Mouse (Mus musculus) testis, adult 2 months (tissue): ENCODE results near the gene Pcgf1.

Experiments
- CTCF ChIP-seq: fragments of 200-500 bp; IDR thresholded peaks from 2 replicates; pipeline ENCODE4 v1.5.1; 2012; ENCODE audit warnings: low read depth, mild to moderate bottlenecking, inconsistent platforms, low read length, moderate library complexity; ENCODE audit not compliant: control insufficient read depth, insufficient read depth, insufficient replicate concordance
- POLR2A ChIP-seq: fragments of 200-500 bp; IDR thresholded peaks from 2 replicates; pipeline ENCODE4 v1.6.1; 2012; ENCODE audit warnings: low read depth, mild to moderate bottlenecking, inconsistent platforms, low read length, moderate library complexity; ENCODE audit not compliant: control insufficient read depth

DNA sequence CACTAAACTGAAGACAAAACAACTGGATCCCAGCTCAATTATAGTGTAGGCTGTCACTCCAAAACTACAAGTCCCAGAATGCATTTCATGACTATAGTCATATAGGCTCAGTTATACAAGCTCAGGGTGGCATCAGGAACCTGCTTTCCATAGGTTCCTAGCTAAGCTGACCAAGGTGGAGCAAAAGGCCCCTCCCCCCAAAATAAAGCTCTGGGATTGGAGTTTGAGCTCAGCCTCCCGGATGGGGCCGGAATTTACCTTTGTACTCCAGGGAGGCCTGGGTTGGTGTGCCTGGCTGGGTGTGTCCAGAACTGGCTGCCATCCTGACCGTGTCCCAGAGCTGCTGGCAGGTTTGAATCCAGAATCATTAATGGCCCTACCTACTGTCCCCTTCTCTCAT lies 19.9 kb upstream of the Pcgf1 start, which contains the start of gene Dqx1:
- no peak for TF ChIP-seq CTCF
- no peak for TF ChIP-seq POLR2A
